Mouse (Mus musculus) MEL (cell line): ENCODE data around the gene Gm19935.

Experiments
- BHLHE40 ChIP-seq: IDR thresholded peaks from 2 replicates; pipeline ENCODE4 v1.6.1; 2012; ENCODE audit warnings: low read depth, mild to moderate bottlenecking, inconsistent platforms, low read length, improper control_type of control experiment, borderline replicate concordance
- CHD2 ChIP-seq: IDR thresholded peaks from 2 replicates; pipeline ENCODE4 v1.6.1; 2011; ENCODE audit warnings: low read length, improper control_type of control experiment
- CTCF ChIP-seq, 3 experiments: IDR thresholded peaks in 2 of 3; conservative IDR thresholded peaks in 1 of 3; 2 replicates each; pipeline ENCODE4 v1.5.1; 2011 to 2012; ENCODE audit warnings: low read length in 3 of 3, low read depth in 2 of 3, mild to moderate bottlenecking in 2 of 3, improper control_type of control experiment in 1 of 3, inconsistent platforms in 1 of 3, mixed read lengths in 1 of 3, moderate library complexity in 1 of 3; ENCODE audit not compliant: control insufficient read depth in 1 of 3, insufficient read depth in 1 of 3, poor library complexity in 1 of 3, severe bottlenecking in 1 of 3
- MAX ChIP-seq: IDR thresholded peaks from 2 replicates; pipeline ENCODE4 v1.6.1; 2011; ENCODE audit warnings: low read length, improper control_type of control experiment
- MXI1 ChIP-seq: IDR thresholded peaks from 2 replicates; pipeline ENCODE4 v1.6.1; 2011; ENCODE audit warnings: mild to moderate bottlenecking, low read depth, low read length, improper control_type of control experiment
- MYC ChIP-seq: IDR thresholded peaks from 2 replicates; pipeline ENCODE4 v1.6.1; 2011; ENCODE audit warnings: low read depth, mild to moderate bottlenecking, low read length, improper control_type of control experiment, moderate library complexity
- POLR2A ChIP-seq, 2 experiments: IDR thresholded peaks; 2 replicates each; pipeline ENCODE4 v1.6.1; 2011 to 2012; ENCODE audit warnings: low read length in 2 of 2, mild to moderate bottlenecking in 2 of 2, control low read depth in 1 of 2, improper control_type of control experiment in 1 of 2, low read depth in 1 of 2, moderate library complexity in 1 of 2; ENCODE audit not compliant: control insufficient read depth in 1 of 2, insufficient read depth in 1 of 2, poor library complexity in 1 of 2
- TAL1 ChIP-seq: IDR thresholded peaks from 2 replicates; pipeline ENCODE4 v1.6.1; 2012; ENCODE audit warnings: mild to moderate bottlenecking, inconsistent platforms, low read length, moderate library complexity, mixed read lengths
- TBP ChIP-seq: IDR thresholded peaks from 2 replicates; pipeline ENCODE4 v1.8.0; 2011; ENCODE audit warnings: low read depth, low read length, improper control_type of control experiment

- TF ChIP-seq TAL1 (no peak), TBP (no peak), POLR2A (IDR thresholded peaks at IDR 0.05; ENCODE audit: control insufficient read depth in 1 of 2, insufficient read depth in 1 of 2, low read depth in 1 of 2, low read length in 2 of 2, poor library complexity in 1 of 2) (no peak), CTCF (IDR thresholded peaks at IDR 0.05 in 2 of 3, conservative IDR thresholded peaks at IDR 0.05 in 1 of 3; ENCODE audit: control insufficient read depth in 1 of 3, insufficient read depth in 1 of 3, low read depth in 2 of 3, low read length in 3 of 3, poor library complexity in 1 of 3, severe bottlenecking in 1 of 3) (no peak), CHD2 (no peak), MYC (no peak), MXI1 (no peak), BHLHE40 (no peak), MAX (no peak)
These were observed 34.4 kb upstream of the Gm19935 start for GRCm38 (mm10) chr8:90851544-90851943.
